Mouse (Mus musculus): ENCODE measurements at regions not wholly inside any gene's neighbourhood (a gene's known extent, or its start where the extent isn't known, plus 50 kb on each side); places are given as distances from the start of the nearest gene placed in this dataset.
A peak's percentile ranks its signal among the peaks of the same experiment; 100 is the strongest.

DNA sequence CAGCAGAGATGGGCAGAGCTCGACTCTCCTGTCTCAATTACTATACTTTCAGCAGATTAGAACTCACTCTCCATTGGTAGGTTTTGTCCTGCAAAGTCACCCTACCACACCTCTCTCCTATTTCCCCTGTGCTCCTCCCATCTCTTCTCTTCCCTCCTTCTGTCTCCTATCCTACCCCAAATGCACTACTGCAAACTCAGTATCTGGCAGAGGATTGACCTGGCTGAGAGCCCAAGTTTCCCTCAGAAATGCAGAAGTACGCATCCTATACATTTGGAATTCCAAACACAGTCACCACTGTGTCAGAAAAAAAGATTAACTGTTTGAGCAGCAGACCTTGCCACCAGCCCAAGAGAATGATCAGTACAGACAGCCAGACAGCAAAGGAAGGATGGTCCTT is 163.4 kb downstream of the Rpl10-ps3 start:
- DNase-seq (ENCODE audit: low read depth): peak; percentile 33
- TF ChIP-seq POLR2A (IDR thresholded peaks at IDR 0.05; ENCODE audit: borderline replicate concordance, extremely low read depth, insufficient read depth, insufficient read length, poor library complexity, severe bottlenecking): no peak
- no peak for TF ChIP-seq CTCF (IDR thresholded peaks at IDR 0.05; ENCODE audit: borderline replicate concordance, extremely low read depth, insufficient read depth, insufficient read length)

DNA sequence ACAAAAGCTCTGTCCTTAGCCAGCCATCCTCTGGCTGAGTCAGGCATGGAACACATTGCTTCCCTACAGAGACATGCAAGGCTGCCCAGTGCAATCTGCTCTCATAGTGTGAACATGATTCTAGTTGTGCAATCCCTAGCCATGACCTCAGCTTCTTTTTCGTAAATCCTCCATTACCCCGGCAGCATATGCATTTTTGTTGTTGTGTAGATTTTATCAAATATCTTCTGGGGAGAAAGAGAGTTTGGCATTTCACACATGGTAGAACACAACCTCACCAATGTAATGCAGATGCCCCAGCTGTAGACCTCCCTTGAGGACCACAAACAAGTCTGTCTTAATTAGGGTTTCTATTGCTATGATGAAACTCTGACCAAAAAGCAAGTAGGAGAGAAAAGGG is 168.6 kb downstream of the Rpl10-ps3 start:
- no peak for TF ChIP-seq CTCF (IDR thresholded peaks at IDR 0.05; ENCODE audit: borderline replicate concordance, extremely low read depth, insufficient read depth, insufficient read length)
- TF ChIP-seq POLR2A (IDR thresholded peaks at IDR 0.05; ENCODE audit: borderline replicate concordance, extremely low read depth, insufficient read depth, insufficient read length, poor library complexity, severe bottlenecking): no peak
- DNase-seq (ENCODE audit: low read depth): no peak

- DNase-seq (ENCODE audit: low read depth): peak; percentile 96
- peak; percentile 73; the same call in 1 of the 2 replicates for TF ChIP-seq CTCF (IDR thresholded peaks at IDR 0.05; ENCODE audit: borderline replicate concordance, extremely low read depth, insufficient read depth, insufficient read length)
- no peak for TF ChIP-seq POLR2A (IDR thresholded peaks at IDR 0.05; ENCODE audit: borderline replicate concordance, extremely low read depth, insufficient read depth, insufficient read length, poor library complexity, severe bottlenecking)
Observed at GRCm38 (mm10) chr9:50171826-50172464, 172.8 kb downstream of the Rpl10-ps3 start.

DNA sequence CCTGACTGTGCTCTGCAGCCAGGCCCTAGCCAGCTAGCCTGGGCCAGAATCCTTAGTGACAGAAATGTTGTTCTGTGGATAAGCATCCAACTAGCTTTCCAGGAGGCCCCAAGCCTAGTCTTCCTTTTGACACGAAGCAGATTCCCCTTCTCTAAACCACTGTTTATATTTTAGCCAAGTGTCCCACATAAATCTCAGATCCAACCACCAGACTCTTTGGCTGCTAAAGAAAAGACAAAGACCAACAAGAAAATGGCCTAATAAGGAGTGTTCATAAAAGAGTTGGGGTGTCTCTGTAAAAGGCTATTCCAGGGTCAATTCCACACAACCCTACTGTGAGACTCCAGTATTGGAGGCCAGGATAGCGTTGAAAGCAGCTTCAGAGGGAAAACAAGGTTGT is 173.6 kb downstream of the Rpl10-ps3 start:
- no peak for DNase-seq (ENCODE audit: low read depth)
- TF ChIP-seq CTCF (IDR thresholded peaks at IDR 0.05; ENCODE audit: borderline replicate concordance, extremely low read depth, insufficient read depth, insufficient read length) (no peak), POLR2A (IDR thresholded peaks at IDR 0.05; ENCODE audit: borderline replicate concordance, extremely low read depth, insufficient read depth, insufficient read length, poor library complexity, severe bottlenecking) (no peak)

- DNase-seq (ENCODE audit: low read depth): no peak
- TF ChIP-seq POLR2A (IDR thresholded peaks at IDR 0.05; ENCODE audit: borderline replicate concordance, extremely low read depth, insufficient read depth, insufficient read length, poor library complexity, severe bottlenecking) (no peak), CTCF (IDR thresholded peaks at IDR 0.05; ENCODE audit: borderline replicate concordance, extremely low read depth, insufficient read depth, insufficient read length) (no peak)
Observed at GRCm38 (mm10) chr9:50170637-50171036, 174.1 kb downstream of the Rpl10-ps3 start.

- TF ChIP-seq POLR2A (IDR thresholded peaks at IDR 0.05; ENCODE audit: borderline replicate concordance, extremely low read depth, insufficient read depth, insufficient read length, poor library complexity, severe bottlenecking) (no peak), CTCF (IDR thresholded peaks at IDR 0.05; ENCODE audit: borderline replicate concordance, extremely low read depth, insufficient read depth, insufficient read length) (no peak)
- peak; percentile 25 for DNase-seq (ENCODE audit: low read depth)
Observed at GRCm38 (mm10) chr9:50154618-50155017, 190.2 kb downstream of the Rpl10-ps3 start.

DNA sequence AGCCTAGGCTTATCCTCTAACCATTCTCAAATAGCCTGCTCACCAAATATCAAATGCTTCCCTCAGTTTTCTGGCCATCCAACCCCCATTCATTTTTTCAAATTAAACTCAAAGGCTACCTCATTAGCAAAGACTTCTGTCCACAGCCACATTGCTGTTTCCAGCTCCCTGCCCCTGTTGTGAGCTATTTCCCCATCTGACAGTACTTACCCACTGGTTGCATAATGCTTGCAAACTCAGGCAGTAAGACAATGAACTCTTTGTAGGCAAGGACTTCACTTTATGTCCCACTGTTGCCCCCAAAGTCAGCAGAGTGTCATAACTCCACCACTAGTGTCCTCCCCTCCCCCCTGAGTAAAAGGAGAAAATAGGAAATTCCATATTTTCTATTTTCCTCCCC is 194.7 kb downstream of the Rpl10-ps3 start:
- no peak for TF ChIP-seq CTCF (IDR thresholded peaks at IDR 0.05; ENCODE audit: borderline replicate concordance, extremely low read depth, insufficient read depth, insufficient read length)
- TF ChIP-seq POLR2A (IDR thresholded peaks at IDR 0.05; ENCODE audit: borderline replicate concordance, extremely low read depth, insufficient read depth, insufficient read length, poor library complexity, severe bottlenecking): no peak
- no peak for DNase-seq (ENCODE audit: low read depth)

DNA sequence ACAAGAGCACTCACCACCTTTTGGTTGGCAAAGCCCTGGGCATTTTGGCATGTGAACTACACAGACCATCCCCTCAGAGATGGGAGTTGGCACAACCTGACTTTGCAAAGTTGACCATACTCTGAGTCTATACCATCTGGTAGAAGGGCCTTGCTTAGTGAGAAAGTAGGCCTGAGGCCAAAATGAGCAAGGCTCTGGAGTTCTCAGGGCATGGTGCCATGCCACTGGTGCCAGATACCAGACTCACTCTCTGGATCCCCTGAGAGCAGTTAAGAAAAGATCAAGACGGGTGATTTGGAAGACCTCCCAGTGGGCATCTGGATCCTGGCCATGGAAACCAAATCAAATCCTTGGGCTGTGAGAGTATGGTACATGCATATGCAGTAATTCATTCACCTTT is 202.0 kb downstream of the Rpl10-ps3 start:
- no peak for TF ChIP-seq POLR2A (IDR thresholded peaks at IDR 0.05; ENCODE audit: borderline replicate concordance, extremely low read depth, insufficient read depth, insufficient read length, poor library complexity, severe bottlenecking)
- TF ChIP-seq CTCF (IDR thresholded peaks at IDR 0.05; ENCODE audit: borderline replicate concordance, extremely low read depth, insufficient read depth, insufficient read length): no peak

DNA sequence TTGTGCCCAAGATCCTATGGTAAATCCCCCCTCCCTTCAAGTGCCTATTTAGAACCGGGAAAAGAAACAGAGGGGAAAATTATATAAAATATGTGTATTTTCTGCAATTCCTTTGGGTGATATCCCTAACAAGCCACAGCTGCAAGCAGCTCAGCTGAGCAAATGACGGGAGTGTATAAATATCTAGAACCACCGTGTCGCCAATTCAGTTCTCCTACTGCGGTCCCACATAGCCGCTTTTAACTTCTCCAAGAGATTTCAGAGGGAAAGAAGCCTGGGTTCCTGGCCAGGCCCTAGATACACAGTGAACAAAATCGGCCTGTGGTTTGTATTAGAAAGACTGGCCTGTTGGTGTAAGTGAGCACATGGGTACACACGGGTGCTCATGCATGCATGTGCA is 202.7 kb downstream of the Rpl10-ps3 start:
- no peak for DNase-seq (ENCODE audit: low read depth)
- TF ChIP-seq POLR2A (IDR thresholded peaks at IDR 0.05; ENCODE audit: borderline replicate concordance, extremely low read depth, insufficient read depth, insufficient read length, poor library complexity, severe bottlenecking) (no peak), CTCF (IDR thresholded peaks at IDR 0.05; ENCODE audit: borderline replicate concordance, extremely low read depth, insufficient read depth, insufficient read length) (no peak)

More for the DNA sequence above, 202.0 kb downstream of the Rpl10-ps3 start:
- peak; percentile 91 for DNase-seq (ENCODE audit: low read depth)

DNA sequence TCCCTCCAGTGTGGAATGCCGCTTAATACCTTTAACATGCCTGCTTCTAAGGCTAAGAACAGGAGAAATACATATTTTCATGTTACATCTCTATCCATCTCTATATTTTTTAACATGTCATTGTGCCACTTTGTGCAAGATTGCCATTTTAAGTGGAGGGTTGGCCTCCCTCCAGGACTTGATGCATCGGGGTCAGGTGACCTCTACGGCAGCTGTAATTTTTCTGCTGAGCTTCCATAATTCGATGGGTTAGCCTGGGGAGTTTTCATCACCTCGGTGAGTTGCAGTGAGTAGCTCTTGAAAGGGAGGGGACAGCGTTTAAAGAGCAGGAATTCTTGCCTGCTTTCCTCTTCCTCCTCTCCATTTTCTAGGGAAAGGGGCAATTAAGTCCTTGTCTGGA is 203.6 kb downstream of the Rpl10-ps3 start:
- no peak for TF ChIP-seq POLR2A (IDR thresholded peaks at IDR 0.05; ENCODE audit: borderline replicate concordance, extremely low read depth, insufficient read depth, insufficient read length, poor library complexity, severe bottlenecking)
- TF ChIP-seq CTCF (IDR thresholded peaks at IDR 0.05; ENCODE audit: borderline replicate concordance, extremely low read depth, insufficient read depth, insufficient read length): no peak

GRCm38 (mm10) chr9:50138341-50138978 is 206.3 kb downstream of the Rpl10-ps3 start:
- peak; percentile 91 for DNase-seq (ENCODE audit: low read depth)
- TF ChIP-seq POLR2A (IDR thresholded peaks at IDR 0.05; ENCODE audit: borderline replicate concordance, extremely low read depth, insufficient read depth, insufficient read length, poor library complexity, severe bottlenecking) (no peak), CTCF (IDR thresholded peaks at IDR 0.05; ENCODE audit: borderline replicate concordance, extremely low read depth, insufficient read depth, insufficient read length) (no peak)

More for the DNA sequence above, 203.6 kb downstream of the Rpl10-ps3 start:
- peak; percentile 43 for DNase-seq (ENCODE audit: low read depth)

DNA sequence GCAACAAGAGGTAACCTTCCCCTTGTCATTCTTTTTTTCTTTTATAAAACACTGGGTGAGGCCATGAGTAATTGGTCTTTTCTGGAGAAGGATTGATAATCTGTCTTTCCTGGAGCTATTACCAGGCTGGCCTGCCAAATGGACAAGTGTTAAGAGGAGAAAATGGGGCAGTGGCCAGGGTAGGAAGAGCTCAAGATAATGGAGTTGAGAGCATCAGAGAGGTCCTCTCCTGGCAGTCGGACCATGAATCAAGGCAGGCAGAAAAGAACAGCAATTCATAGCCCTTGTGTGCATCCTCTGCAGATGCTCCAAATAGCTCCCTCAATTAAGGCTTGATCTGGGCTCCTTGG is 208.2 kb downstream of the Rpl10-ps3 start:
- TF ChIP-seq POLR2A (IDR thresholded peaks at IDR 0.05; ENCODE audit: borderline replicate concordance, extremely low read depth, insufficient read depth, insufficient read length, poor library complexity, severe bottlenecking) (no peak), CTCF (IDR thresholded peaks at IDR 0.05; ENCODE audit: borderline replicate concordance, extremely low read depth, insufficient read depth, insufficient read length) (no peak)
- no peak for DNase-seq (ENCODE audit: low read depth)

All from brain, embryonic 14.5 days (tissue).